Mouse (Mus musculus): ENCODE results near the gene Vrk2.

DNA sequence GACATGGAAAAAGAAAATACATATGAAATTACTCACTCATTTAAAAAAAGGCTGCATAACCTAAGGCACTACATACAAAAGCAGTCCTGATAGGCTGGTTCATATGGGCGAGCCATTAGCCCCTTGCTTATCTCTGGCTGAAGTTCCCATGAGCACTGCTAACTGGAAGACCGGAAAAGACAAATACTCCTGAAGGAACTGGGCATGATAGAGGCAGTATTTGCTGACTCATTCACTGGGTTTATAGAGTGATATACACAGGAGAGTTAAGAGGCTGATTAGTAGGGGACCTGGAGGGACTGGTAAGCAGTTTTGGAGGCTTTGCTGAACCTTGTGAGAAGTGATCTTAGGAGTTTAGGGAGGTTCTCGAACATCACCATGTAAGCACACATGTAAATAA lies 42.2 kb downstream of the Vrk2 start:
- TF ChIP-seq CTCF (IDR thresholded peaks at IDR 0.05; ENCODE audit: borderline replicate concordance, insufficient read depth, low read depth, low read length): no peak
- TF ChIP-seq POLR2A (IDR thresholded peaks at IDR 0.05; ENCODE audit: borderline replicate concordance, insufficient read depth, low read length): no peak
